Mouse (Mus musculus) heart, postnatal 36 days (tissue): ENCODE results near the gene S100a6. TPM values are rescaled to one million over a fixed set of nuclear protein-coding genes. Genes with fewer than 3 reads are reported as not detected.
A peak's percentile ranks its signal among the peaks of the same experiment; 100 is the strongest.

Experiments used
- DNase-seq, 2 experiments: peaks; one replicate each; pipeline ENCODE4 v3.0.0; 2021 to 2022
- intact Hi-C: fragments of 180-260 bp; cut with DNase I; formaldehyde crosslinking; loops from one replicate; pipeline ENCODE4 v1.15.1; 2025
- total RNA-seq, 2 experiments: library from RNA; stranded (reverse); gene quantifications; 2 replicates each; pipeline ENCODE4 v1.2.3; 2021

Gene S100a6
- 10 to 100 TPM; 71.6 to 89.7 TPM for total RNA-seq

DNA sequence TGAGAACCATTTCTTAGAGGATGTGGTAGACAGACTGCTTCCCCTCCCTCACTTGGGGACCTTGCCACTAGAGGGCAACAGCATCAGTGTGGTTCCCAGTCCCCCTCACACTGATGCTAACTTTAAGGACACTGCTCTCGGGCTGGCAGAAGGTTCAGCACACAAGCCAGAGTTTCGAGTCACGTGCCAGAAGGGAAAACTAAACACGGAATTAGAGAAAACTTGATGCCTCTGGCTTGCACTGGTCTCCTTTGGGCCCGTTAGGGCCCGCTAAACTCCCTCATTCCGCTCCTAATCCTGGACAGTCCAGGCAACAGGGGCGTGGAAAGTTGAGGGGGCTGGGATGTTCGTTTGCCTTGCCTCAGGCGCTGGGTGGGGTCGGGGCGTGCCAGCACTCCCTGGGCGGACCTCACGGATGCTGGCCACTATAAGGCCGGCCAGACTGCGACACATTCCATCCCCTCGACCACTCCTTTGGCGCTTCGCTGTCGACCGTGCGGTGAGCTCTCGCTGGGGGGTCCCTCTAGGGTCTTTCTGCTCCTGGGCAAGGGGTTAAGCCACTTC, at the start of gene S100a6:
TSS of gene S100a6 (plus strand) at position 155 of the 564 bp plus-strand sequence.
- peak; percentile 65 to 69 for DNase-seq
- intact Hi-C loops: loop anchor here (10.0 kb wide), 1 partner anchor 198 kb away; no protein-coding TSS in a partner anchor

DNA sequence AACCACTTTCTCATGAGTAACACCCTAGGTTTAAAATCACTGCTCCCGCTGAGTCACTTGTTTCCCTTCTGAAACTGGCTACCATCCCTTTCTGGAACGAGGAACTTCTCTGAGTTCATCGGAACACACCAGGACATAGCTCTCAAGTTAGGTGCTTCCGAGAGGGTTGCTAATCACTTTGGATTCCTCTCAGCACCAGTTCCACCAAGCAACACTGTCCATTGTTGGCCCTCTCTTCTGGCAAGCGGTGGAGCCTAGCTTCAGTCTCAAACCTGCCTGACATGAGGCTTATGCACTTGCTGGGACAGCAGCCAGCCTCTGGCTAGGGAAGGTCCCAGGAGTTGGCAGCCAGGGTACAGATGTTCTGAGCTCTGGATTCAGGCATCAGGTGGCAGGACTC, 38.0 kb upstream of the S100a6 start:
- intact Hi-C loops: no loop called here
- DNase-seq: peak; percentile 38 to 57

DNA sequence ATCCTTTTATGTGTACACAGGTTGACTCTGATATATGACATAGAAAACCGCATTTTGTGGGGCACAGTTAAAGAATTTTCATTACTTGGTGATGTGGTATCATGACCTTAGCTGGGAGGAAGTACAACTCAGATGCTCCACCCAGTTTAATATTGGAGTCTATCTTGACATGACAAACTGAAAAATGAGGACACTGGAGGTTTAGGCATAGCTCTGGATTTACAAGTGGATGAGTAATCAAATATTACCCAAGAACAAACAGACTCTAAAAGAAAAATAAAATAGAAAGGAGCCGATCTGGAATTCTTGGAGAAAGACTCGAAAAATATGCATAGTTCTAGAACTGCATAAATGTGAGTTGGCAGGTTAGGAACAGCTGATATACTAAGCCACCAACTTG, 37.4 kb upstream of the S100a6 start:
- no peak for DNase-seq
- intact Hi-C loops: no loop called here

- DNase-seq: no peak
- intact Hi-C loops: no loop called here
Observed at GRCm38 (mm10) chr3:90576351-90577001, 36.2 kb upstream of the S100a6 start.

- DNase-seq: no peak
- intact Hi-C loops: no loop called here
Observed at GRCm38 (mm10) chr3:90579433-90579832, 33.2 kb upstream of the S100a6 start.

DNA sequence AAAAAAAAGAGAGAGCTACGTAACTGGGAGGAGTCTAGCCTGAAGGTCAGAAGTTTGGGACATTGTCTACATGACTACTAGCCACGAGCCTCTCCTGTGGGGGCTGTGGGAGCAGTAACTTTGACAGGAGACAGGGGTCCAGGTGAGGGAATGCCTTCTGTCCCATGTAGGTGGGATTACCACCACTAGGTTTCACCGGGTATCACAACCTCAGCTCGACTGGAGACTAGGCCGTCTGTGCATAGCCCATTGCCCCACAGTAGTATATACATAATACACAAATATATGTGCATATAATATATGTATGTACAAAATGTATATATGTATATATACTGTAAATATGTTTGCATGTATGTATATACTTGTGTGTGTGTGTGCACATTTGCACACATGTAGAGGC, 31.5 kb upstream of the S100a6 start:
- DNase-seq: no peak
- intact Hi-C loops: loop anchor here (5.0 kb wide), 1 partner anchor 39 kb away; no protein-coding TSS in a partner anchor

- intact Hi-C loops: loop anchor here (5.0 kb wide), 1 partner anchor 40 kb away; no protein-coding TSS in a partner anchor
Observed at GRCm38 (mm10) chr3:90582156-90582555, 30.5 kb upstream of the S100a6 start.

DNA sequence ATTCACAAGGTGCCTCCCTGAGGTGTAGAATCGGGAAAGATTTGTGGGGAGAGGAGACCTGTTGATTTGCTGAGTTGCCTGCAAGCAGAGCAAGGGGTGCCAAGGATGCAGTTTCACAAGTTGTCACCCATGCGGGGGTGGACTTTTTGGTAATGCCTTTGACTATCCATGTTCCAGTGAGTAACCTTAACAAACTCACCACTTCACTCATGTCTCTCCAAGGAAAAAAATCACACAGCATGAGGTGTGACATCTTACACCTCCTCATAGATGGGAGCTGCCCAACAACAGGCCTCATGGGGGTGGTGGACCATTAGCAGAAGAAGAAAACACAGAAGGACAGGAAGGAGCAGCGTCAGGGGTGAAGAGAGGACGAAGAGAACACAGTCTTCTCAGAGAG, 30.1 kb upstream of the S100a6 start:
- no peak for DNase-seq
- intact Hi-C loops: loop anchor here (5.0 kb wide), 1 partner anchor 40 kb away; no protein-coding TSS in a partner anchor

More at GRCm38 (mm10) chr3:90582156-90582555, 30.5 kb upstream of the S100a6 start:
- no peak for DNase-seq

- peak; percentile 39 to 41 for DNase-seq
- intact Hi-C loops: loop anchor here (2.0 to 5.0 kb wide), 3 partner anchors 42 to 69 kb away; no protein-coding TSS in a partner anchor
Observed at GRCm38 (mm10) chr3:90583893-90584292, 28.8 kb upstream of the S100a6 start.

GRCm38 (mm10) chr3:90585595-90585994, 27.1 kb upstream of the S100a6 start:
- intact Hi-C loops: loop anchor here (1.0 to 2.0 kb wide), 3 partner anchors 30 to 67 kb away; no protein-coding TSS in a partner anchor
- DNase-seq: peak; percentile 60 to 75

DNA sequence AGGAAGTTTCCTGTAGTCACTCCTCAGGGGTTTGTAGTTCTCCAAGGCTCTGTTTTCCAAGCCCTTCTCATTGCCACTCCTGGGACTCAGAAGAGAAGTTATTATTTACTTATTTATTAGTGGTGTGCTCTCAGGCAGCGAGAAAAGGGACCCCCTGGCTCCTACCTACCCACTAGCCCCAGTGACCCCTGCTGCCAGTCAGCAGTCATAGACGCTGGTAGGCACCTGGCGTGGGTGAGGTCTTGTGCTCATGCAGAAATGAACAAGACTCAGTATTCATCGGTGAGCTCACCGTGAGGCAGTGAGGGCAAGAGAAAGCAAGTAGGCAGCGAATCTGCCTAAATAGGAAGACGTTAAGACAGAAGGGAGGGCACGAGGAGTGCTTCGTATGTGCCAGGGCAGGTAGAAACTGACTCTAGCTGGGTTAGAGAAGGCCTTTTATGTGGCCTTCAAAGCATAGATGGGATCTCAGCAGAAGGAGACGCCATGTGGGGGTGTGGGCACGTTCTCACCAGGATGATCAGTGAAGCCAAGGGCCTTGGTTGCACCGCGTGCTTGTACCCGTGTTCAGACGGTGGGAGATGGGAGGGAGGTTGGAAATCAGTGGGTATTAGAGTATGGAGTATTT, 26.6 kb upstream of the S100a6 start:
- intact Hi-C loops: no loop called here
- no peak for DNase-seq

DNA sequence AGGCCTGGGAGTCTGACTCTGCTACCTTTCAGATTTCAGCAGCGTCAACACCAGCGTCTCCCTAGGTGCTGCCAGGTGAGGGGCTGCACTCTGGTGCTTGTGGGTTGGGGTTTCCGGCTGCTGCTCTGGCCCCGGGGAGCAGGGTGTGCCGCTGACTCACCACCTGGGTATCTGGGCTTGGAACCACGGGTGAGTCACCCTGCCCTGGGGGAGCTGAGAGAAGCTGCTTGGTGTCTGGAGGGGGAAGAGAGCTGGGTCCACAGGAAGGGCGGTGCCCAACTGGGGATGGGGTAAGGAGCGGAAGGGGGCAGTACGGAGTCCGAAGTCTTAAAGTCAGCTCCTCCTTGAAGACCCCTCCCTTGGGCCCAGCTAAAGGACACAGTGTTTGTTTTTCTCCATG, 25.8 kb upstream of the S100a6 start:
- peak; percentile 68 to 75 for DNase-seq
- intact Hi-C loops: no loop called here

DNA sequence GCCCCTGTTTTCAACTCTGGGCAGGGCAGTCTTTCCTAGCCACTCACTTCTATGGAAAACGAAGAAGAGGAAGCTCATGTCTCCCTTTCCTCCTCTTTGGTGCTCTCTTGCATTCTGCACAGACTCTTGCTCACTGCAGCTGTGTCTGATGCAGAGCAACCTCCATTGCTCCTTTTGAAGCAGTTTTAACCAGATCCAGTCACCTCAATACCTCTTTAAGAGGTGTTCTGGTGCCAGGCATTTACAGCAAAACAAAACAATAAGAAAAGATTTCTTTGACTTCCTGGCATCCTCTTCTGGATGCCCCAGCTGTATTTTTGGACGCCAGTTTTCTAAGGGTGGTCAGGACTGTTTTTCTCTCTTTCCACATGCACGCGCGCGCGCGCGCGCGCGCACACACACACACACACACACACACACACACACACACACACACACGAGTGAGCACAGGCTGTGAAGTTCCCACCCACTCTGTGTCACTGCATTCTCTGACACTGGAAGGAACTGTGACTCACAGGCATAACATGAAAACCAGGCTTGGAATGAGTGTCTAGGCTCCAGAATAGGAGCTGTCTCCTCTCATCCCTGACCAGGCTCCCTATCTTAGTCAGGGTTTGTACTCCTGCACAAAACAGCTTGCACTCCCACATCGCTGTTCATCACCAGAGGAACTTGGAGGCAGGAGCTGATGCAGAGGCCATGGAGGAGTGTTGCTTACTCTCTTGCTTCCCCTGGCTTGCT, 25.2 kb upstream of the S100a6 start:
- DNase-seq: no peak
- intact Hi-C loops: no loop called here

DNA sequence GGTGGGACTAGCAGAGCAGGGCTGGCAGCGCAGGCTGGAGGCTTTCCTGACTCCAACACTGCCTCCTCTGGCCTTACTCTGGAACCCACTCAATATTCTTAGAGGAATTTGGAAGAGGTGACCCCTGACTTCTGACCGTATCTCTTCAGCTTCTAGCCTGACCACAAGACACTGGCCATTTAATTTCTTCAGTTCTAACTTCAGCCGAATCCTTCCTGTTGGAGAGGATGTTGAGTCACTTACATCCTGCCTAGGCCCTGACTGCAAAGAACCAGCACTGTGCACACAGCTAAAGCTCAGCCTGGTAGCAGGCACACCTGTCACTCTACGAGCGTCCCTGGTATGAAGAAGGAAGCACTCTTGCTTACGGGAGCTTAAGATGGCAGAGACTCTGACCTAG, 23.3 kb upstream of the S100a6 start:
- DNase-seq: no peak
- intact Hi-C loops: no loop called here

DNA sequence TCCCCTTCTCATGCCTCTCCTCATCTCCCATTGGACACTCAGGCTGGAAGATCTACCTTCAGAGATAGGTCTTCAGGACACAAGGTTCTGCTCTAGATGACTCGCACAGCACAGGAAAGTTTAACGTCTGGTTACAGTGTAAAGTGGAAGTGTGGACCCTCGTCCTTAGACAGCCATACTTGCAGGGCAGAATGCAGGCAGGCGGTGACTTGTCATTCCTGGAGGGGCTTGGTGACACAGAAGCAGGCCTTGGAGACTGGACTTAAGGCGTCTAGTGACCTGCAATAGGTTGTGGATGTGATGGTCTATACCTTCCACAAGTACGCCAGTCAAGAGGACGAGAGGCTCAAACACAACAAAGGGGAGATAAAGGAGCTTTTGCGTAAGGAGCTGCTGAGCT, 22.7 kb upstream of the S100a6 start, which contains the start of gene S100a2:
TSS of gene S100a2 (plus strand) at position 301 of the 400 bp plus-strand sequence.
- intact Hi-C loops: no loop called here

GRCm38 (mm10) chr3:90594466-90594865, 18.2 kb upstream of the S100a6 start:
- intact Hi-C loops: no loop called here
- no peak for DNase-seq

More for the DNA sequence above, 22.7 kb upstream of the S100a6 start, which contains the start of gene S100a2:
- no peak for DNase-seq

DNA sequence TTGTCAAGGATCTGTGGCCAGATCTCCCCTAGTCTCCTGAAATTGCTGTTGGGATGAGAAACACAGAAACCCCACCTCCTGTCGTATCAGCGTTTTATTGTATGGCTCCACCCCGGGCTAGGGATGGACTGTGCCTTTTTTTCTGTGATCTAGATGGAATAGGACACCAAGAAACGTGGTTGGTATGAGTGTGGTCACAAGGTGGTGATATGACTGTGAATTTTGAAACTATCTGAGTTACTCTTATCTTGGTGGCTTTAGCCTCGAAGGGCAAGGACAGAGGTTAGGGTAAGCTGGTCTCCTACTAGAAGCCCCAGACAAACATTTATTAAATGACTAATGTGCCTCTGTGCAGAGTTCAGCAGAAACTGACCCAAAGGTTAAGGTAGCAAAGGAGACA, 17.1 kb upstream of the S100a6 start:
- intact Hi-C loops: no loop called here
- DNase-seq: no peak

DNA sequence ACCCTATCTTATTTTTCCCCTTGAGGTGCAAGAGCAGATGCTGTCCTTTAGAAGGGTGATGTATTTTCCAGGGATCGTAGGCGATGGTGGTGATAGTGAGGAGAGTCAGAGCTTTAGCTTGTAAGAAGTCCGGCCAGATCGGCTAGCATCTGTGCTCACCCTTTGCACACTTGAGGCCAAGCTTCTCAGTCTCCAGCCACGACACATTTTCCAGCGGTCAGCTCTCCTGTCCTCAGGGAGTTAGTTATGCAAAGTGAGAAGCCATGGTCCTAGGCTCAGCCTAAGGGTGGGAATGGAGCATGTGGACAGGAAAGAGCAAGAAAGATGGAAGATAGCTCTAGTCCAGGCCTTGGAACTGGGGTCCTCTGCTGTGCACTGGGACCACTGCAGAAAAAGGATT, 15.9 kb upstream of the S100a6 start:
- intact Hi-C loops: no loop called here
- DNase-seq: no peak

DNA sequence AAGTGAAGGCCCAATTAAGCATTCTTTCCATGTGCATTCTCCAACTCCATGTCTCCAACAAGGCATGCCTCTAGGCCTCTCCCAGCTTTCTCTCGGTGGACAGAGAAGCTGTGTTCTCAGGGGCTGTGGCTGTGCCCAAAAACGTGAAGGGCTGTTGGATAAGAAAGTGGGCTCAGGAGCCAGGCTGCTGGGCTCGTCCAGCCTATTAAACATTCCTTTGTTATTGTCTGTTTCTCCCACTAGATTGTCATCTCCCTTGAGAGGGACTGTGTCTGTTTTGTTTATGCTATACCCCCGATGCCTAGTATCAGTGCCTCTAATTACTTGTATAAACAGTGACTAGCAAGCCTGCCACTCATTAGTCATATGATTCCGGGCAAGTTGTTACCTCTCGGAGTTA, 14.9 kb upstream of the S100a6 start:
- no peak for DNase-seq
- intact Hi-C loops: no loop called here

- no peak for DNase-seq
- intact Hi-C loops: no loop called here
Observed at GRCm38 (mm10) chr3:90598212-90598611, 14.5 kb upstream of the S100a6 start.

GRCm38 (mm10) chr3:90599401-90599800, 13.3 kb upstream of the S100a6 start:
- DNase-seq: peak in 1 of 2 experiments; percentile 56
- intact Hi-C loops: no loop called here
